Mouse (Mus musculus) adrenal gland, adult 8-10 months (tissue): ENCODE results near the gene Plscr1. TPM values are rescaled to one million over a fixed set of nuclear protein-coding genes. Genes with fewer than 3 reads are reported as not detected.

ENCODE experiments used
- DNase-seq: peaks from one replicate; pipeline ENCODE4 v3.0.0; 2022
- microRNA-seq, 2 experiments: library from miRNA; unstranded; fragments of <30 nt; microRNA quantifications; one replicate each; pipeline ENCODE4 v1.2.0; 2022
- total RNA-seq, 4 experiments: library from RNA; stranded (reverse); gene quantifications; 2 replicates each; pipeline ENCODE4 v1.2.4; 2022

Gene Plscr1
- total RNA-seq, 4 experiments from 2014 or later: 10.7 to 13.7 (median 11.2) TPM

GRCm38 (mm10) chr9:92309077-92309476, 59.5 kb downstream of the Plscr1 start, which contains the start of gene 1700057G04Rik:
Gene 1700057G04Rik (plus strand): TSS chr9:92309377.
- DNase-seq: no peak

- no peak for DNase-seq
Observed at GRCm38 (mm10) chr9:92316791-92317190, 67.2 kb downstream of the Plscr1 start.

Small RNAs within 50 kb of the gene (microRNA-seq; reads per million reads assigned to microRNA genes)
- 0 reads per million in 2 experiments for gene Mir6386

Other genes with a start within 250 kb of the Plscr1 start
- not detected for gene Plscr5, start 56.8 kb upstream of the Plscr1 start, total RNA-seq
- 10 to 100 TPM; 15.1 to 25.6 (median 20.1) TPM for gene Plscr2, start 25.9 kb downstream of the Plscr1 start, total RNA-seq
- not detected for gene 1700057G04Rik, start 59.6 kb downstream of the Plscr1 start, total RNA-seq
- gene Plscr4, start 207.6 kb downstream of the Plscr1 start, total RNA-seq: 10 to 100 TPM; 16.3 to 25.0 (median 19.8) TPM